Comparison of ENCODE assay signal across 16 mouse cellular contexts in genomic region chr13:44292476-44293056, GRCm38 (mm10).
DNase-seq lines count a peak whose midpoint lies in the region; ATAC-seq lines count a peak whose summit lies in the region.
"Had no signal": no experiment of that assay in that cellular context is flagged by ENCODE, and none has a peak within 500 bp of the region (broad histone marks: within the 10 kb centered on the region; RNA-seq: fewer than 3 reads in every experiment).

No protein-coding gene starts in this region.

- no peaks in the 10 kb centered on the region for H3K27me3 ChIP-seq in megakaryocyte, embryonic 14.5 days (replicated peaks)
- H3K27me3 ChIP-seq: heart, embryonic 13.5 days; kidney, embryonic 15.5 days; liver, embryonic 13.5 days; midbrain, embryonic 12.5 days had no signal

- ATAC-seq in megakaryocyte, adult 5-6 weeks (ENCODE audit: poor library complexity, severe bottlenecking): no peak
- peak; percentile 85 for ATAC-seq in activated CD4-positive, CD25-positive, alpha-beta regulatory T cell, adult 4 months

- H3K4me1 ChIP-seq in megakaryocyte, embryonic 14.5 days: peaks cover 43% of the 10 kb centered on the region
- H3K4me1 ChIP-seq: hindbrain, embryonic 13.5 days; liver, embryonic 13.5 days; midbrain, embryonic 12.5 days had no signal

- H3K36me3 ChIP-seq in megakaryocyte, embryonic 14.5 days (replicated peaks; ENCODE audit: low read length): peaks cover 16% of the 10 kb centered on the region
- H3K36me3 ChIP-seq: G1E; heart, embryonic 13.5 days; hindbrain, embryonic 13.5 days; kidney, embryonic 15.5 days; liver, embryonic 13.5 days; midbrain, embryonic 12.5 days had no signal

- DNase-seq in naive thymus-derived CD4-positive, alpha-beta T cell, adult 2 months (ENCODE audit: low read depth): peak; percentile 58
- no peak for DNase-seq in right cerebral cortex, postnatal 25 days
- no peak for DNase-seq in adrenal gland, postnatal 10 days
- DNase-seq in adrenal gland, postnatal 14 days: no peak
- DNase-seq: cerebellum, adult 18-20 months; left cerebral cortex, postnatal 4 days; liver, embryonic 13.5 days; lung, postnatal 10 days had no signal

- H3K4me3 ChIP-seq in megakaryocyte, embryonic 14.5 days (replicated peaks): peak overlapping the region; percentile 80
- H3K4me3 ChIP-seq: heart, embryonic 13.5 days; hindbrain, embryonic 13.5 days; kidney, embryonic 15.5 days; liver, embryonic 13.5 days; midbrain, embryonic 12.5 days had no signal

- H3K9me3 ChIP-seq in megakaryocyte, embryonic 14.5 days: peaks cover 15% of the 10 kb centered on the region
